Mouse (Mus musculus): ENCODE measurements around the gene Khdrbs1.

GRCm38 (mm10) chr4:129746106-129746505, 4.0 kb upstream of the Khdrbs1 start:
- TF ChIP-seq CTCF (IDR thresholded peaks at IDR 0.05; ENCODE audit: borderline replicate concordance, control insufficient read depth, extremely low read depth, insufficient read depth, low read length, poor library complexity) (no peak), POLR2A (IDR thresholded peaks at IDR 0.05; ENCODE audit: control insufficient read depth, extremely low read depth, insufficient read depth, low read length, poor library complexity) (no peak)

Measured in thymus, adult 2 months (tissue).